Mouse (Mus musculus): ENCODE results near the gene Rasgef1c. TPM values are rescaled to one million over a fixed set of nuclear protein-coding genes. Genes with fewer than 3 reads are reported as not detected.
A peak's percentile ranks its signal among the peaks of the same experiment; 100 is the strongest.

Gene Rasgef1c
- total and polyA plus RNA-seq, 2 experiments: not detected

- H3K9ac ChIP-seq (ENCODE audit: low read depth, low read length): no peak overlapping the region
- no peak overlapping the region for H3K27ac ChIP-seq (replicated peaks; ENCODE audit: insufficient read depth, low read depth, low read length)
- no peaks in the 10 kb centered on the region for H3K27me3 ChIP-seq (ENCODE audit: control insufficient read depth, insufficient read depth, low read length)
- peak; percentile 45 for DNase-seq (ENCODE audit: extremely low read depth, low read depth, low spot score)
- H3K4me1 ChIP-seq (ENCODE audit: control insufficient read depth, insufficient read depth, low read length): no peaks in the 10 kb centered on the region
- H3K36me3 ChIP-seq (ENCODE audit: control insufficient read depth, insufficient read depth, low read length): no peaks in the 10 kb centered on the region
- no peak overlapping the region for H3K4me3 ChIP-seq (ENCODE audit: insufficient read depth, low read depth, low read length)
- TF ChIP-seq POLR2A (IDR thresholded peaks at IDR 0.05; ENCODE audit: extremely low read depth, insufficient read depth, low read length) (no peak), CTCF (IDR thresholded peaks at IDR 0.05; ENCODE audit: low read depth, low read length) (peak; percentile 84)
- no peaks in the 10 kb centered on the region for H3K79me2 ChIP-seq (ENCODE audit: control insufficient read depth, insufficient read depth, low read length)
- 25% methylated on average over 10 of the region's 10 CpGs for WGBS
Measured at GRCm38 (mm10) chr11:49986277-49987036, 84.8 kb downstream of the Rasgef1c start.

DNA sequence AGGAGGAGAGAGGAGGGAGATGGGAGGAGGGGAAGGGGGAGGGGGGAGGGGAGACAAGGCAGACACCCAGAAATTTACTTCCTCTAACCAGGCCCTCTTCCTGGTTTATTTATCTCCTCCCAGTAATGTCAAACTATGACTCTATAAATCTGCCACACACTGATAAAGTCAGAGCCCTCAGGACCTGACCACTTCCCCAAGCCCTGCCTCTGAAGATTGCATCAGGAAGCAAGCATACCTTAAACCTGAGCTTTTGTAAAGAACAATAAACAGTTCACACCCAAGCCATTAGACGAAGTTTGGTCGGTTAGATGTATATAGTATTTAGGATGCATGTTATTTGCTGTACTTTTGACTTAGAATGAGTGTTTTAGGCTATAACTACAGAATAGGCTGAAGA, 92.9 kb downstream of the Rasgef1c start:
- H3K27me3 ChIP-seq (ENCODE audit: control insufficient read depth, insufficient read depth, low read length): no peaks in the 10 kb centered on the region
- no peak overlapping the region for H3K9ac ChIP-seq (ENCODE audit: low read depth, low read length)
- 78% methylated on average over 2 of the region's 2 CpGs for WGBS
- no peaks in the 10 kb centered on the region for H3K36me3 ChIP-seq (ENCODE audit: control insufficient read depth, insufficient read depth, low read length)
- H3K79me2 ChIP-seq (ENCODE audit: control insufficient read depth, insufficient read depth, low read length): no peaks in the 10 kb centered on the region
- TF ChIP-seq CTCF (IDR thresholded peaks at IDR 0.05; ENCODE audit: low read depth, low read length) (no peak), POLR2A (IDR thresholded peaks at IDR 0.05; ENCODE audit: extremely low read depth, insufficient read depth, low read length) (no peak)
- peaks cover 4% of the 10 kb centered on the region for H3K4me1 ChIP-seq (ENCODE audit: control insufficient read depth, insufficient read depth, low read length)
- no peak for DNase-seq (ENCODE audit: extremely low read depth, low read depth, low spot score)
- H3K27ac ChIP-seq (replicated peaks; ENCODE audit: insufficient read depth, low read depth, low read length): no peak overlapping the region
- H3K4me3 ChIP-seq (ENCODE audit: insufficient read depth, low read depth, low read length): no peak overlapping the region

DNA sequence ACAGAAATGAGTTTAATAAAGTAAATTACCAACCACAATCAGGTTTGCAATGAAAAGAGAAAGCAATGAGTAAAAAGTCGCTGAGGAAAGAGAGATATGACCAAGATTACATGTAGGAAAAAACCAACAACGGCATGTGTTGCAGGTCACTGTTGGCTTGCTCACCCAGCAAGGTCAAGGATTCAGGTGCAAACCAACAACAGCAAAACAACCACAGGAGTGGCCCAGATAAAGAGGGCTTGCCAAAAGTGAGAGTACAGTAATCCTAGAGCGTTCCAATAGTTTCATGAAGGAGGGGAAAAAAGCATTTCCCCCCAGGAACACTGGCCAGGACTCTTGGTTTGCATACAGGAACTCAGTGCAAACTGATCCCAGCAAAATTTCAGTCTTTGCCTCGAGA, 94.8 kb downstream of the Rasgef1c start:
- Histone ChIP-seq H3K9ac (ENCODE audit: low read depth, low read length) (no peak overlapping the region), H3K36me3 (ENCODE audit: control insufficient read depth, insufficient read depth, low read length) (no peaks in the 10 kb centered on the region), H3K79me2 (ENCODE audit: control insufficient read depth, insufficient read depth, low read length) (no peaks in the 10 kb centered on the region), H3K4me1 (ENCODE audit: control insufficient read depth, insufficient read depth, low read length) (peaks cover 4% of the 10 kb centered on the region), H3K27ac (replicated peaks; ENCODE audit: insufficient read depth, low read depth, low read length) (no peak overlapping the region), H3K27me3 (ENCODE audit: control insufficient read depth, insufficient read depth, low read length) (no peaks in the 10 kb centered on the region), H3K4me3 (ENCODE audit: insufficient read depth, low read depth, low read length) (no peak overlapping the region)
- TF ChIP-seq POLR2A (IDR thresholded peaks at IDR 0.05; ENCODE audit: extremely low read depth, insufficient read depth, low read length): no peak
- TF ChIP-seq CTCF (IDR thresholded peaks at IDR 0.05; ENCODE audit: low read depth, low read length): no peak
- DNase-seq (ENCODE audit: extremely low read depth, low read depth, low spot score): peak; percentile 52
- WGBS: 22% methylated on average over 4 of the region's 4 CpGs

DNA sequence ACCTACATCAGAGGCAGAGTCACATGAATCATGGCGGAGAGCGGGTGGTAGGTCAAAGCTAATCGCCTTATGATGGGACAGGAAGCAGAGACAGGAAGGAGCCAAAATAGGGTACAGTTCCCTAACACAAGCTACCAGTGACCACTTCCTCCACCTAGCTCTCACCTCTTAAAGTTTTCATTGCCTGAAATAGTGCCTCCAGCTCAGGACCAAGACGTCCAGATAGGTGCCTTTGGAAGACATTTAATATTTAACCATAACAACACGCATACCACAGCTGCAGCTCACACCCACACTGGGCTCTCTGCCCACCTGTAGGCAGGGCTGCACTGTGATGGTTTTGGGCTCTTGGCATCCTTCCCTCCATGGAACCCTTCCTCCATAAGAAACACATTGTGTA, 95.7 kb downstream of the Rasgef1c start:
- no peak overlapping the region for H3K27ac ChIP-seq (replicated peaks; ENCODE audit: insufficient read depth, low read depth, low read length)
- H3K27me3 ChIP-seq (ENCODE audit: control insufficient read depth, insufficient read depth, low read length): no peaks in the 10 kb centered on the region
- DNase-seq (ENCODE audit: extremely low read depth, low read depth, low spot score): peak; percentile 27
- H3K9ac ChIP-seq (ENCODE audit: low read depth, low read length): no peak overlapping the region
- no peak for TF ChIP-seq POLR2A (IDR thresholded peaks at IDR 0.05; ENCODE audit: extremely low read depth, insufficient read depth, low read length)
- TF ChIP-seq CTCF (IDR thresholded peaks at IDR 0.05; ENCODE audit: low read depth, low read length): no peak
- peaks cover 8% of the 10 kb centered on the region for H3K4me1 ChIP-seq (ENCODE audit: control insufficient read depth, insufficient read depth, low read length)
- no peaks in the 10 kb centered on the region for H3K36me3 ChIP-seq (ENCODE audit: control insufficient read depth, insufficient read depth, low read length)
- no peaks in the 10 kb centered on the region for H3K79me2 ChIP-seq (ENCODE audit: control insufficient read depth, insufficient read depth, low read length)
- no peak overlapping the region for H3K4me3 ChIP-seq (ENCODE audit: insufficient read depth, low read depth, low read length)
- WGBS: 31% methylated on average over 5 of the region's 5 CpGs

GRCm38 (mm10) chr11:50002853-50003252, 101.2 kb downstream of the Rasgef1c start:
- H3K79me2 ChIP-seq (ENCODE audit: control insufficient read depth, insufficient read depth, low read length): no peaks in the 10 kb centered on the region
- peaks cover 4% of the 10 kb centered on the region; the same call in 1 of the 2 replicates for H3K4me1 ChIP-seq (ENCODE audit: control insufficient read depth, insufficient read depth, low read length)
- H3K27ac ChIP-seq (replicated peaks; ENCODE audit: insufficient read depth, low read depth, low read length): no peak overlapping the region
- H3K4me3 ChIP-seq (ENCODE audit: insufficient read depth, low read depth, low read length): no peak overlapping the region
- H3K36me3 ChIP-seq (ENCODE audit: control insufficient read depth, insufficient read depth, low read length): no peaks in the 10 kb centered on the region
- DNase-seq (ENCODE audit: extremely low read depth, low read depth, low spot score): no peak
- 93% methylated on average over 4 of the region's 4 CpGs for WGBS
- H3K27me3 ChIP-seq (ENCODE audit: control insufficient read depth, insufficient read depth, low read length): no peaks in the 10 kb centered on the region
- no peak overlapping the region for H3K9ac ChIP-seq (ENCODE audit: low read depth, low read length)
- no peak for TF ChIP-seq CTCF (IDR thresholded peaks at IDR 0.05; ENCODE audit: low read depth, low read length)
- no peak for TF ChIP-seq POLR2A (IDR thresholded peaks at IDR 0.05; ENCODE audit: extremely low read depth, insufficient read depth, low read length)

DNA sequence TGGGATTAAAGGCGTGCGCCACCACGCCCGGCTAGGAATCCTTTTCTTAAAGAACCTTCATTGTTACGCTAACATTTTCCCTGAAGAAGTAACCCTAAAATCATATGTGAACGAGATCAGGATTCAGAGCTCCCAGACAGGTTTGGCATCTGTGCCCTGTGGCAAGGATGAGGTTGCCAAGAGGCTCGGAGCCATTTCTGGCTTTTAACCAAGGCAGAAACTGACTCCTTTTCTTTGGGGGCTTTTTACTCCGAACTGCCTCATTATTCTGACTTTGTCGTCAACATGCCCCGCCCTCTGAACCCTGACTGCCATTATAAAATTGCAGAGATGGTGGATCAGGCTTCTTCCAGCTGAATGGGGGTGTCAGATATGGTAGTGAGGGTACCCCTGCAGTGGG, 106.1 kb downstream of the Rasgef1c start:
- WGBS: 85% methylated on average over 10 of the region's 10 CpGs
- TF ChIP-seq CTCF (IDR thresholded peaks at IDR 0.05; ENCODE audit: low read depth, low read length) (no peak), POLR2A (IDR thresholded peaks at IDR 0.05; ENCODE audit: extremely low read depth, insufficient read depth, low read length) (no peak)
- Histone ChIP-seq H3K4me1 (ENCODE audit: control insufficient read depth, insufficient read depth, low read length) (0 out of 2 replicates have a peak, but pooled peaks cover 2% of the 10 kb centered on the region), H3K27ac (replicated peaks; ENCODE audit: insufficient read depth, low read depth, low read length) (no peak overlapping the region), H3K79me2 (ENCODE audit: control insufficient read depth, insufficient read depth, low read length) (no peaks in the 10 kb centered on the region), H3K9ac (ENCODE audit: low read depth, low read length) (no peak overlapping the region), H3K36me3 (ENCODE audit: control insufficient read depth, insufficient read depth, low read length) (no peaks in the 10 kb centered on the region), H3K4me3 (ENCODE audit: insufficient read depth, low read depth, low read length) (no peak overlapping the region), H3K27me3 (ENCODE audit: control insufficient read depth, insufficient read depth, low read length) (no peaks in the 10 kb centered on the region)
- DNase-seq (ENCODE audit: extremely low read depth, low read depth, low spot score): no peak

Measured in liver, adult 2 months (tissue).